Mouse (Mus musculus): ENCODE data around the gene Tas1r3. TPM values are rescaled to one million over a fixed set of nuclear protein-coding genes. Genes with fewer than 3 reads are reported as not detected.

Gene Tas1r3
- total RNA-seq, 1 experiment = 0.40 TPM

- peaks cover 0 to 6% of the 10 kb centered on the region in 2 experiments; a peak in 1 of 4 replicates for H3K4me1 ChIP-seq (ENCODE audit: control insufficient read depth in 2 of 2, insufficient read depth in 2 of 2, low read length in 2 of 2, poor library complexity in 1 of 2)
These were observed 30.8 kb downstream of the Tas1r3 start for GRCm38 (mm10) chr4:155832321-155832720.

GRCm38 (mm10) chr4:155831831-155832230 lies 31.3 kb downstream of the Tas1r3 start:
- no peak for DNase-seq (ENCODE audit: low read depth, low spot score)
- Histone ChIP-seq H3K9ac (ENCODE audit: insufficient read depth, low read depth, low read length, poor library complexity, severe bottlenecking) (peak overlapping the region; percentile 89), H3K4me1 (ENCODE audit: control insufficient read depth in 2 of 2, insufficient read depth in 2 of 2, low read length in 2 of 2, poor library complexity in 1 of 2) (peaks cover 0 to 6% of the 10 kb centered on the region in 2 experiments; a peak in 1 of 4 replicates), H3K4me3 (ENCODE audit: insufficient read depth in 1 of 2, low read depth in 1 of 2, low read length in 2 of 2, poor library complexity in 1 of 2, severe bottlenecking in 1 of 2) (peak overlapping the region; percentile 87 to 91), H3K27ac (ENCODE audit: insufficient read depth, low read depth, low read length, poor library complexity, severe bottlenecking) (no peak overlapping the region), H3K36me3 (ENCODE audit: control insufficient read depth, insufficient read depth, low read length, poor library complexity, severe bottlenecking) (peaks cover 2% of the 10 kb centered on the region; the same call in 1 of the 2 replicates), H3K9me3 (ENCODE audit: control insufficient read depth, insufficient read depth, low read depth, low read length) (no peaks in the 10 kb centered on the region)
- in situ Hi-C loops (cut with MboI; ENCODE audit: low sequenced_read_pairs in 2 of 2, unreplicated experiment in 2 of 2) = no loop called here
- TF ChIP-seq ZNF384 (IDR thresholded peaks at IDR 0.05; ENCODE audit: low read depth, low read length) (no peak), CHD2 (IDR thresholded peaks at IDR 0.05; ENCODE audit: low read depth, low read length) (no peak), HCFC1 (IDR thresholded peaks at IDR 0.05; ENCODE audit: borderline replicate concordance, insufficient read depth, low read length) (no peak), ZC3H11A (IDR thresholded peaks at IDR 0.05; ENCODE audit: borderline replicate concordance, low read depth, low read length) (no peak), MAFK (IDR thresholded peaks at IDR 0.05; ENCODE audit: insufficient read depth, low read depth, low read length) (no peak)

More at GRCm38 (mm10) chr4:155832321-155832720, 30.8 kb downstream of the Tas1r3 start:
- Histone ChIP-seq H3K27ac (ENCODE audit: insufficient read depth, low read depth, low read length, poor library complexity, severe bottlenecking) (no peak overlapping the region), H3K9ac (ENCODE audit: insufficient read depth, low read depth, low read length, poor library complexity, severe bottlenecking) (peak overlapping the region; percentile 89), H3K4me3 (ENCODE audit: insufficient read depth in 1 of 2, low read depth in 1 of 2, low read length in 2 of 2, poor library complexity in 1 of 2, severe bottlenecking in 1 of 2) (peak overlapping the region; percentile 87 to 91), H3K9me3 (ENCODE audit: control insufficient read depth, insufficient read depth, low read depth, low read length) (no peaks in the 10 kb centered on the region), H3K36me3 (ENCODE audit: control insufficient read depth, insufficient read depth, low read length, poor library complexity, severe bottlenecking) (peaks cover 2% of the 10 kb centered on the region; the same call in 1 of the 2 replicates)
- no peak for DNase-seq (ENCODE audit: low read depth, low spot score)
- in situ Hi-C loops (cut with MboI; ENCODE audit: low sequenced_read_pairs in 2 of 2, unreplicated experiment in 2 of 2) = no loop called here
- TF ChIP-seq ZC3H11A (IDR thresholded peaks at IDR 0.05; ENCODE audit: borderline replicate concordance, low read depth, low read length) (no peak), CHD2 (IDR thresholded peaks at IDR 0.05; ENCODE audit: low read depth, low read length) (no peak), MAFK (IDR thresholded peaks at IDR 0.05; ENCODE audit: insufficient read depth, low read depth, low read length) (no peak)

GRCm38 (mm10) chr4:155831205-155831766 lies 31.9 kb downstream of the Tas1r3 start, which contains the start of gene Aurkaip1:
Aurkaip1 (plus strand) TSS chr4:155831272.
- Histone ChIP-seq H3K36me3 (ENCODE audit: control insufficient read depth, insufficient read depth, low read length, poor library complexity, severe bottlenecking) (peaks cover 2% of the 10 kb centered on the region; the same call in 1 of the 2 replicates), H3K9ac (ENCODE audit: insufficient read depth, low read depth, low read length, poor library complexity, severe bottlenecking) (peak within 1 kb of the TSS; percentile 89), H3K4me1 (ENCODE audit: control insufficient read depth in 2 of 2, insufficient read depth in 2 of 2, low read length in 2 of 2, poor library complexity in 1 of 2) (peaks cover 0 to 6% of the 10 kb centered on the region in 2 experiments; a peak in 1 of 4 replicates), H3K4me3 (ENCODE audit: insufficient read depth in 1 of 2, low read depth in 1 of 2, low read length in 2 of 2, poor library complexity in 1 of 2, severe bottlenecking in 1 of 2) (peak within 1 kb of the TSS; percentile 87 to 91), H3K9me3 (ENCODE audit: control insufficient read depth, insufficient read depth, low read depth, low read length) (no peaks in the 10 kb centered on the region), H3K27ac (ENCODE audit: insufficient read depth, low read depth, low read length, poor library complexity, severe bottlenecking) (peak within 1 kb of the TSS; percentile 72; the same call in 1 of the 2 replicates)
- TF ChIP-seq ZC3H11A (IDR thresholded peaks at IDR 0.05; ENCODE audit: borderline replicate concordance, low read depth, low read length) (no peak), HCFC1 (IDR thresholded peaks at IDR 0.05; ENCODE audit: borderline replicate concordance, insufficient read depth, low read length) (peak; percentile 75), CHD2 (IDR thresholded peaks at IDR 0.05; ENCODE audit: low read depth, low read length) (0 out of 2 replicates have a peak, but pooled peaks have one; percentile 30)
- in situ Hi-C loops (cut with MboI; ENCODE audit: low sequenced_read_pairs in 2 of 2, unreplicated experiment in 2 of 2) = no loop called here
- DNase-seq (ENCODE audit: low read depth, low spot score) = peak; percentile 94

GRCm38 (mm10) chr4:155830596-155830995 lies 32.6 kb downstream of the Tas1r3 start:
- in situ Hi-C loops (cut with MboI; ENCODE audit: low sequenced_read_pairs in 2 of 2, unreplicated experiment in 2 of 2) = no loop called here
- no peak for TF ChIP-seq HCFC1 (IDR thresholded peaks at IDR 0.05; ENCODE audit: borderline replicate concordance, insufficient read depth, low read length)
- no peak for TF ChIP-seq ZNF384 (IDR thresholded peaks at IDR 0.05; ENCODE audit: low read depth, low read length)
- no peak for TF ChIP-seq CHD2 (IDR thresholded peaks at IDR 0.05; ENCODE audit: low read depth, low read length)
- TF ChIP-seq MAFK (IDR thresholded peaks at IDR 0.05; ENCODE audit: insufficient read depth, low read depth, low read length) = no peak
- no peak for TF ChIP-seq ZC3H11A (IDR thresholded peaks at IDR 0.05; ENCODE audit: borderline replicate concordance, low read depth, low read length)
- Histone ChIP-seq H3K27ac (ENCODE audit: insufficient read depth, low read depth, low read length, poor library complexity, severe bottlenecking) (0 out of 2 replicates have a peak overlapping the region, but pooled peaks have one; percentile 24), H3K9ac (ENCODE audit: insufficient read depth, low read depth, low read length, poor library complexity, severe bottlenecking) (peak overlapping the region; percentile 47; the same call in 1 of the 2 replicates), H3K4me1 (ENCODE audit: control insufficient read depth in 2 of 2, insufficient read depth in 2 of 2, low read length in 2 of 2, poor library complexity in 1 of 2) (peaks cover 0 to 6% of the 10 kb centered on the region in 2 experiments; a peak in 1 of 4 replicates), H3K4me3 (ENCODE audit: insufficient read depth in 1 of 2, low read depth in 1 of 2, low read length in 2 of 2, poor library complexity in 1 of 2, severe bottlenecking in 1 of 2) (peak overlapping the region; percentile 17 to 64; a peak in 2 of 4 replicates), H3K9me3 (ENCODE audit: control insufficient read depth, insufficient read depth, low read depth, low read length) (no peaks in the 10 kb centered on the region), H3K36me3 (ENCODE audit: control insufficient read depth, insufficient read depth, low read length, poor library complexity, severe bottlenecking) (peaks cover 2% of the 10 kb centered on the region; the same call in 1 of the 2 replicates)
- no peak for DNase-seq (ENCODE audit: low read depth, low spot score)

Measured in ES-E14 (cell line).